Mouse (Mus musculus): ENCODE measurements at regions not wholly inside any gene's neighbourhood (a gene's known extent, or its start where the extent isn't known, plus 50 kb on each side); places are given as distances from the start of the nearest gene placed in this dataset.

DNA sequence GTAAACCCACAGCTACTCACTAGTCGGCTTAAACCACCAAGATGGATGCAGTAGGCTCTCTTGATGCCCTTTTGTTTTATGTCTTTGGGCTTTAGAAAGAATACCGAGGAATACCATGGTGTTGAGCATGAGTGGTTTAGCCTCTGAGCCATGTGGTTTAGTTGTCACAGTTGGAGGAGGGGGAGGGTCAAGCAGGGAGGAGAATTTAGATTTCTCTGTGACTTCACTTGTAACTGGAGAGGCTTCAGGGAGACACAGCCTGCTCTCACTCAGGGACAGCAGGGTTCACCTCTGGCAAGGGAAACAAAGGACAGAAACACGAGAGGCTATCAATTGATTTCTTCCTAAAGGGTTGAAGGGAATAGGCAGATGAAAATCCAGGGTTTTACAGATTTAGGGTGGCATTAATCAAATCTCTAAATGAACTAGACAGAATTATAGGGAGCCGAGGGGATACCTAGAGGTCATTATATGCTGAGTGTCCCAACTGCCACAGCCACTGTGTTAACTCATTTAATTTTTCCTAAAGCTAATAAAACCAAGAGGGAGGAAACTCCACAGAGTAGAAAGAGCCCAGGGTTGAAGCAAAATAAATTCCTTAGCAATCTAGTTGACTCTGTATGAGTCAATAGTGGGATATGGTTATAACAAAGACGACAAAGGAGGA, 2113.7 kb upstream of the 5930422O12Rik start:
- no peak for ATAC-seq (ENCODE audit: low FRiP score, low read depth)
- Histone ChIP-seq H3K9ac (replicated peaks) (no peak overlapping the region), H3K27me3 (no peaks in the 10 kb centered on the region), H3K4me1 (no peaks in the 10 kb centered on the region), H3K4me2 (replicated peaks) (no peak overlapping the region), H3K36me3 (no peaks in the 10 kb centered on the region), H3K4me3 (no peak overlapping the region), H3K9me3 (peaks cover 4% of the 10 kb centered on the region; the same call in 1 of the 2 replicates), H3K27ac (replicated peaks) (no peak overlapping the region)
- WGBS = 38% methylated on average over 5 of the region's 5 CpGs

DNA sequence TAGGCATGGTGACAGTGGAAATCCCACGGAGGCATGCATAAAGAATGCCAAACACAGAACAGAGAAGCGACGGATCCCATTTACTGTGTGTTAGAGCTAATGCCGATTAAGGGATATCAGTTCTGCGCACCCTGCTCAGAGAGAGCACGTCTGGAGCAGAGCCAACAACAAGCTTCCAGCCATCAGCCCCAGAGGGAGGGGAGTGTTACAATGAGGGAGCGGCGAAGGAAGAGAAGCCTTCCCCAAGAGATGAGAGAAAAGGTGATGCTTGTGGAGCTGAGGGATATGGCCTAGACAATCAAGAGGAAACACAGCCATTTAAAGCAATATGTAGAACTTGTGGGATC, 2113.2 kb upstream of the 5930422O12Rik start:
- Histone ChIP-seq H3K36me3 (no peaks in the 10 kb centered on the region), H3K4me1 (no peaks in the 10 kb centered on the region), H3K9ac (replicated peaks) (no peak overlapping the region), H3K27ac (replicated peaks) (no peak overlapping the region), H3K27me3 (no peaks in the 10 kb centered on the region), H3K9me3 (peaks cover 4% of the 10 kb centered on the region; the same call in 1 of the 2 replicates), H3K4me2 (replicated peaks) (no peak overlapping the region), H3K4me3 (no peak overlapping the region)
- WGBS = 40% methylated on average over 8 of the region's 8 CpGs
- peak; percentile 23; the same call in 1 of the 2 replicates for ATAC-seq (ENCODE audit: low FRiP score, low read depth)

- H3K27ac ChIP-seq (replicated peaks) = no peak overlapping the region
- 93% methylated on average over 7 of the region's 7 CpGs for WGBS
- no peaks in the 10 kb centered on the region for H3K9me3 ChIP-seq
- no peak overlapping the region for H3K4me3 ChIP-seq
- H3K9ac ChIP-seq (replicated peaks) = no peak overlapping the region
- ATAC-seq (ENCODE audit: low FRiP score, low read depth) = no peak
- H3K4me1 ChIP-seq = no peaks in the 10 kb centered on the region
- H3K36me3 ChIP-seq = no peaks in the 10 kb centered on the region
- no peak overlapping the region for H3K4me2 ChIP-seq (replicated peaks)
- H3K27me3 ChIP-seq = no peaks in the 10 kb centered on the region
These were observed 2094.8 kb upstream of the 5930422O12Rik start for GRCm38 (mm10) chr8:31333545-31334297.

- H3K9ac ChIP-seq (replicated peaks) = no peak overlapping the region
- H3K36me3 ChIP-seq = no peaks in the 10 kb centered on the region
- WGBS = 69% methylated on average over 4 of the region's 4 CpGs
- no peak overlapping the region for H3K4me2 ChIP-seq (replicated peaks)
- no peak overlapping the region for H3K4me3 ChIP-seq
- no peaks in the 10 kb centered on the region for H3K9me3 ChIP-seq
- no peak overlapping the region for H3K27ac ChIP-seq (replicated peaks)
- no peaks in the 10 kb centered on the region for H3K4me1 ChIP-seq
- no peaks in the 10 kb centered on the region for H3K27me3 ChIP-seq
- ATAC-seq (ENCODE audit: low FRiP score, low read depth) = no peak
These were observed 2080.0 kb upstream of the 5930422O12Rik start for GRCm38 (mm10) chr8:31348504-31348903.

DNA sequence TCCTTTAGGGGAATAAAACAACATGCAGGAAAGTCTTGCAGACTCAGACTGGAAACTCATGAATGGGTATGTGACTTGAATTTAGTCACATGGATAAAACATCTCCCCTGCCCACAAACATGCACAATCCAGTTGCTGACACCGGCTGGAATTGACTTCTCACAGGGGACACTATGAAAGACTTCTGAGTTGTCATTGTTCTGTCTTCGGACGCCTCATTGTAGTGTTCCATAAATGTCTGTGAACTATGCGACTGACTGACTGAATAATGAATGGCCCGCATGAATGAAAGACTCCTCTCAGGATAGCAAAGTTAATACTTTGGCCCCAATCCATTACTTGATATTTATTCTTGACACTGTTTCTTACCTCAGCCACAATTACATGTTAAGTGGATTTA, 2058.9 kb upstream of the 5930422O12Rik start:
- Histone ChIP-seq H3K4me1 (0 out of 2 replicates have a peak, but pooled peaks cover 4% of the 10 kb centered on the region), H3K9ac (replicated peaks) (no peak overlapping the region), H3K4me3 (no peak overlapping the region), H3K4me2 (replicated peaks) (no peak overlapping the region), H3K27ac (replicated peaks) (no peak overlapping the region), H3K9me3 (no peaks in the 10 kb centered on the region), H3K36me3 (no peaks in the 10 kb centered on the region), H3K27me3 (0 out of 2 replicates have a peak, but pooled peaks cover 8% of the 10 kb centered on the region)
- ATAC-seq (ENCODE audit: low FRiP score, low read depth) = peak; percentile 48; the same call in 1 of the 2 replicates
- 23% methylated on average over 5 of the region's 5 CpGs for WGBS

- ATAC-seq (ENCODE audit: low FRiP score, low read depth) = peak; percentile 61
- 0 out of 2 replicates have a peak, but pooled peaks cover 8% of the 10 kb centered on the region for H3K27me3 ChIP-seq
- no peaks in the 10 kb centered on the region for H3K36me3 ChIP-seq
- no peak overlapping the region for H3K4me3 ChIP-seq
- no peaks in the 10 kb centered on the region for H3K9me3 ChIP-seq
- H3K9ac ChIP-seq (replicated peaks) = no peak overlapping the region
- no peak overlapping the region for H3K27ac ChIP-seq (replicated peaks)
- no peak overlapping the region for H3K4me2 ChIP-seq (replicated peaks)
- H3K4me1 ChIP-seq = 0 out of 2 replicates have a peak, but pooled peaks cover 4% of the 10 kb centered on the region
- 52% methylated on average over 3 of the region's 3 CpGs for WGBS
These were observed 2058.1 kb upstream of the 5930422O12Rik start for GRCm38 (mm10) chr8:31370137-31371010.

GRCm38 (mm10) chr8:31371656-31372055, 2056.9 kb upstream of the 5930422O12Rik start:
- no peak overlapping the region for H3K9ac ChIP-seq (replicated peaks)
- H3K4me1 ChIP-seq = 0 out of 2 replicates have a peak, but pooled peaks cover 4% of the 10 kb centered on the region
- H3K27me3 ChIP-seq = 0 out of 2 replicates have a peak, but pooled peaks cover 8% of the 10 kb centered on the region
- no peaks in the 10 kb centered on the region for H3K36me3 ChIP-seq
- no peak overlapping the region for H3K4me3 ChIP-seq
- ATAC-seq (ENCODE audit: low FRiP score, low read depth) = 0 out of 2 replicates have a peak, but pooled peaks have one; percentile 17
- H3K4me2 ChIP-seq (replicated peaks) = no peak overlapping the region
- H3K9me3 ChIP-seq = no peaks in the 10 kb centered on the region
- WGBS = 37% methylated on average over 5 of the region's 5 CpGs
- H3K27ac ChIP-seq (replicated peaks) = no peak overlapping the region

DNA sequence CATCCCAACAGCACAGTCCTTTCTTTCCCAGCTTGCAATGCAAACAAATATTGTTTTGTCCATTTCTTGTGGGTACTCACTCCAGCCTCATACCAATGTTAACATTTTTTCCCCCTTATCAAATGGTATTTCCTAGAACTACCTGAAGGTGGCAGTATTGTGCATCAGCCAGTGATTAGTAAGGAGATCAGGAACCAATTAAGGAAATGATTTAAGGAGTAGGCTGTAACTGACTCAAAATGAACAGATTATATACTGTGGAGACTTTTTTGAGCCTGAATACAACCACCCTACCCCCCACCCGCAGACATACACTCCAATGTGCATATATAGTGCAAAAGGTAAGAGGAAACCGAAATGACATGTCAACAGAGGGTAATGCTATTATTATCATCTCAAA, 2056.1 kb upstream of the 5930422O12Rik start:
- 0 out of 2 replicates have a peak, but pooled peaks cover 4% of the 10 kb centered on the region for H3K4me1 ChIP-seq
- no peak overlapping the region for H3K9ac ChIP-seq (replicated peaks)
- H3K4me3 ChIP-seq = no peak overlapping the region
- H3K36me3 ChIP-seq = no peaks in the 10 kb centered on the region
- WGBS = 75% methylated on average over 2 of the region's 2 CpGs
- H3K27ac ChIP-seq (replicated peaks) = no peak overlapping the region
- 0 out of 2 replicates have a peak, but pooled peaks cover 8% of the 10 kb centered on the region for H3K27me3 ChIP-seq
- ATAC-seq (ENCODE audit: low FRiP score, low read depth) = no peak
- H3K9me3 ChIP-seq = no peaks in the 10 kb centered on the region
- no peak overlapping the region for H3K4me2 ChIP-seq (replicated peaks)

- ATAC-seq (ENCODE audit: low FRiP score, low read depth) = no peak
- H3K36me3 ChIP-seq = no peaks in the 10 kb centered on the region
- 0 out of 2 replicates have a peak, but pooled peaks cover 8% of the 10 kb centered on the region for H3K27me3 ChIP-seq
- H3K27ac ChIP-seq (replicated peaks) = no peak overlapping the region
- H3K4me2 ChIP-seq (replicated peaks) = no peak overlapping the region
- H3K4me1 ChIP-seq = 0 out of 2 replicates have a peak, but pooled peaks cover 4% of the 10 kb centered on the region
- WGBS = 82% methylated on average over 6 of the region's 6 CpGs
- H3K4me3 ChIP-seq = no peak overlapping the region
- no peaks in the 10 kb centered on the region for H3K9me3 ChIP-seq
- H3K9ac ChIP-seq (replicated peaks) = no peak overlapping the region
These were observed 2055.2 kb upstream of the 5930422O12Rik start for GRCm38 (mm10) chr8:31373140-31373787.

GRCm38 (mm10) chr8:31377698-31378334, 2050.7 kb upstream of the 5930422O12Rik start:
- Histone ChIP-seq H3K4me1 (no peaks in the 10 kb centered on the region), H3K4me2 (replicated peaks) (no peak overlapping the region), H3K4me3 (no peak overlapping the region), H3K27me3 (no peaks in the 10 kb centered on the region), H3K9me3 (no peaks in the 10 kb centered on the region), H3K36me3 (no peaks in the 10 kb centered on the region), H3K9ac (replicated peaks) (no peak overlapping the region), H3K27ac (replicated peaks) (no peak overlapping the region)
- 82% methylated on average over 2 of the region's 2 CpGs for WGBS
- ATAC-seq (ENCODE audit: low FRiP score, low read depth) = no peak

DNA sequence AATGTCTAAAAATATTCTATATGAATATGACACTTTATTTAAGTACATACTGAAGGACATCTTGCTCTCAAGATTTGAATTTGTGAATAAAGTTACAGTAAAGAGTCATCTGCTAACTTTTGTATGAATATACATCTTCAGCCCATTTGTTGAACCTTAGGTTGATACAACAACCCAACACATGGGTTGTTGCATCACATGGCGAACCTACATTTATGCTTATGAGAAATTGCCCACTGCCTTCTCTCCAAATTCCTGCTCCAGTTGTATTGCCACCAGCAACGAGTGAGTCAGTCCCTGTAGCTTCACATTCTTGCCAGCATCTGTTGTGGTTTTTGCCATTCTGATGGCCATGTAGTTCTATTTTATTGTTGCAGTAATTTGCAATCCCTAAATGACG, 2023.7 kb upstream of the 5930422O12Rik start:
- H3K4me2 ChIP-seq (replicated peaks) = no peak overlapping the region
- H3K4me1 ChIP-seq = no peaks in the 10 kb centered on the region
- H3K36me3 ChIP-seq = no peaks in the 10 kb centered on the region
- H3K9me3 ChIP-seq = no peaks in the 10 kb centered on the region
- H3K9ac ChIP-seq (replicated peaks) = no peak overlapping the region
- WGBS = 86% methylated on average over 3 of the region's 3 CpGs
- H3K4me3 ChIP-seq = no peak overlapping the region
- H3K27ac ChIP-seq (replicated peaks) = no peak overlapping the region
- H3K27me3 ChIP-seq = no peaks in the 10 kb centered on the region
- no peak for ATAC-seq (ENCODE audit: low FRiP score, low read depth)

All from midbrain, embryonic 12.5 days (tissue).